Mouse (Mus musculus): ENCODE data around the gene 1110032F04Rik.

The 1110032F04Rik gene

GRCm38 (mm10) chr3:68907509-68907908 is 38.1 kb downstream of the 1110032F04Rik start:
- no peak for DNase-seq (ENCODE audit: low spot score in 2 of 2)
